Mouse (Mus musculus) embryonic fibroblast, embryonic 13.5 days (primary cell): ENCODE data around the gene Pgbd1. TPM values are rescaled to one million over a fixed set of nuclear protein-coding genes. Genes with fewer than 3 reads are reported as not detected.

Experiments
- H3K27ac ChIP-seq: 2 replicates; pipeline ENCODE4 v1.5.1; 2012; ENCODE audit warnings: low read length, control low read depth, inconsistent platforms; ENCODE audit not compliant: insufficient read depth
- H3K4me1 ChIP-seq: 2 replicates; pipeline ENCODE4 v1.6.1; 2011; ENCODE audit warnings: low read length; ENCODE audit not compliant: control insufficient read depth, insufficient read depth
- H3K4me3 ChIP-seq: 2 replicates; pipeline ENCODE4 v1.5.1; 2011; ENCODE audit warnings: mild to moderate bottlenecking, control low read depth, low read length; ENCODE audit not compliant: insufficient read depth
- CTCF ChIP-seq: IDR thresholded peaks from 2 replicates; pipeline ENCODE4 v1.5.1; 2011; ENCODE audit warnings: mild to moderate bottlenecking, control low read depth, low read length, moderate library complexity, borderline replicate concordance; ENCODE audit not compliant: insufficient read depth
- POLR2A ChIP-seq: IDR thresholded peaks from 2 replicates; pipeline ENCODE4 v1.6.1; 2011; ENCODE audit warnings: low read depth, mild to moderate bottlenecking, control low read depth, low read length, moderate library complexity
- polyA plus RNA-seq: library from polyadenylated mRNA; stranded (reverse); fragments of >200 nt; gene quantifications from 2 replicates; pipeline ENCODE4 v1.2.4, GENCODE M21; 2011; ENCODE audit warnings: low read depth; ENCODE audit not compliant: missing spikeins, insufficient read length

Gene Pgbd1
- polyA plus RNA-seq, 1 experiment: 0.77 TPM

GRCm38 (mm10) chr13:21454133-21454532 is 13.3 kb upstream of the Pgbd1 start:
- H3K27ac ChIP-seq: no peak overlapping the region
- H3K4me1 ChIP-seq: no peaks in the 10 kb centered on the region
- H3K4me3 ChIP-seq: no peak overlapping the region

DNA sequence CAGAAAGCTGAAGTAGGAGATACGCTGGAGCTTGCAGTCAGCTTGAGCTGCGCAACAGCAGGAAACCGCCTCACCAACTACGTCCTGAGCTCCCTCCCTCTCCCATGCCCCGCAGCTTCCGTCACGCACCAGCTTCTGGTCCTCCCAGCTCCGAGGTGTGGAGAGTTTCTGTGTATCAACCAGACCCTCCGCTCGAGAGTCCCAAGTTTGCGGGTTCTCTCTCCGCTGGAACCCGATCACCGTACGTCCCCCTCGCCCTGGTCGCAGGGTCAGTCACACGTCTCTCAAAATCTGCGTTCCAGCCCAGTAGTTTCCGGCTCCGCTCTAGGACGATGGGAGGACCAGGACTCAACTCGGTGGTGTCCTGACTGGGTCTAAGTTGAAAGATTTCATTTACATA is 12.6 kb upstream of the Pgbd1 start, which contains the start of gene Zscan26:
TSS of gene Zscan26 (minus strand) at position 282 of the 400 bp plus-strand sequence.
- Histone ChIP-seq H3K4me3 (peak within 1 kb of the TSS; percentile 79), H3K4me1 (no peaks in the 10 kb centered on the region), H3K27ac (peak within 1 kb of the TSS; percentile 48)
- TF ChIP-seq POLR2A (peak; percentile 85), CTCF (no peak)

More at GRCm38 (mm10) chr13:21454133-21454532, 13.3 kb upstream of the Pgbd1 start:
- TF ChIP-seq POLR2A (no peak), CTCF (no peak)

DNA sequence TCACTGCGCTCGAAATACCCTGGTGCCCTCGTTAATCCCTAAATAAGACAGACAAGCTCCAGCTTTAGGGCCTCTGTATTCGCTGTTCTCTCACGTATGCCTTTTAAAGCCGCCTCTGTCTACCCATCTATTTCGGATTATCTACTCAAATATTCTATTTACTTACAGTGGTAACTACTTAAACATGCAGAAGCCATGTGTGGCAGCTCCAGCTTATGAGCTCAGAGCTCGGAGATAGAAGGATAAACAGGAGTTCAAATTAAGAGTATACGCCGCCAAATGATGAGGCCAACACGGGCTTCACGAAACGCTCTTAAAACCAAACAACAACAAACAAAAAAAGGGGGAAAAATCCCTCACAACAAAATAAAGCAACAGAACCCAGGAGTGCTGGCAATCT is 12.2 kb upstream of the Pgbd1 start:
- no peak for TF ChIP-seq CTCF
- TF ChIP-seq POLR2A: no peak
- peak overlapping the region; percentile 48; the same call in 1 of the 2 replicates for H3K27ac ChIP-seq
- H3K4me3 ChIP-seq: peak overlapping the region; percentile 79

GRCm38 (mm10) chr13:21447856-21448614 is 7.2 kb upstream of the Pgbd1 start:
- Histone ChIP-seq H3K4me1 (no peaks in the 10 kb centered on the region), H3K4me3 (no peak overlapping the region), H3K27ac (no peak overlapping the region)
- TF ChIP-seq CTCF: no peak
- TF ChIP-seq POLR2A: no peak

More for the DNA sequence above, 12.2 kb upstream of the Pgbd1 start:
- H3K4me1 ChIP-seq: no peaks in the 10 kb centered on the region

GRCm38 (mm10) chr13:21446796-21447195 is 5.9 kb upstream of the Pgbd1 start:
- Histone ChIP-seq H3K4me3 (no peak overlapping the region), H3K27ac (no peak overlapping the region)
- TF ChIP-seq POLR2A (no peak), CTCF (no peak)

GRCm38 (mm10) chr13:21441207-21441572 is 332 bp upstream of the Pgbd1 start:
- H3K4me3 ChIP-seq: peak overlapping the region; percentile 48
- TF ChIP-seq CTCF (no peak), POLR2A (no peak)
- no peak overlapping the region for H3K27ac ChIP-seq
- no peaks in the 10 kb centered on the region for H3K4me1 ChIP-seq

More at GRCm38 (mm10) chr13:21446796-21447195, 5.9 kb upstream of the Pgbd1 start:
- H3K4me1 ChIP-seq: no peaks in the 10 kb centered on the region

DNA sequence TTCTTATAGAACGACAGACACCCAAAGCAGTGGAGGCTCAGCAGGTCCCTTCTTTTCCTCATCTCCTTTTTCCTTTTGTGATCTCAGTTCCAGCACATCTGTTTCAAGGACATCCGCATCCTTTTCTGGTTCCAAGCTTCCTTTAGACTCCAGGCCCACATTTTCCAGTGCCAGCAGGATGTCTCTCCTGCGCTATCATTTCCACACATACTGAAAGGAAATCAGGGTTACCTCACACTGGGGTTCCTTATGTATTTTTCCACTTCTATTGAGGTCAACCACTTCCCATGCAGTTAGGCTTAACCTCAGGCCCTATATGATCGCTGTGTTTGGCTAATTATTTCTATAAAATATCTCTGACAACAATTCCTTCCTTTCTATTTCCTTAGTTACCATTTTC is 5.4 kb downstream of the Pgbd1 start:
- Histone ChIP-seq H3K27ac (no peak overlapping the region), H3K4me1 (no peaks in the 10 kb centered on the region), H3K4me3 (no peak overlapping the region)
- no peak for TF ChIP-seq CTCF
- no peak for TF ChIP-seq POLR2A

DNA sequence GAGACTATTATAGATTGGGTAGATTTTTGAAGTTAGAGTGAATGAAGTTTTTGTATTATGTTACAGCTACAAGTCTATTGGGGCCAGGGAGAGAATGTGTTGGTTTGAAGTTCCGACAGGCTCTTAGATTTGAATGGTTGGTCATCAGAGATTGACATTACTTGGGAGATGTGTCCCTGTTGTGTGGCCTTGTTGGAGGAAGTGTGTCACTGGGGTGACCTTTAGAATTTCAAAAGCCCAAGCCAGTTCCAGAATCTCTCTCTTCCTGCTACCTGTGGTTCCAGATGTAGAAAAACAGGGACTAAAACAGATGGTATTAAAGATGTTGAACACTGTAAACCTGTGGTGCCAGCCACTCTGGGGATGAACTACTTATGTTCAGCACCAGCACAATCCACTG is 13.2 kb downstream of the Pgbd1 start:
- TF ChIP-seq CTCF (no peak), POLR2A (no peak)
- Histone ChIP-seq H3K4me1 (no peaks in the 10 kb centered on the region), H3K4me3 (no peak overlapping the region), H3K27ac (no peak overlapping the region)

DNA sequence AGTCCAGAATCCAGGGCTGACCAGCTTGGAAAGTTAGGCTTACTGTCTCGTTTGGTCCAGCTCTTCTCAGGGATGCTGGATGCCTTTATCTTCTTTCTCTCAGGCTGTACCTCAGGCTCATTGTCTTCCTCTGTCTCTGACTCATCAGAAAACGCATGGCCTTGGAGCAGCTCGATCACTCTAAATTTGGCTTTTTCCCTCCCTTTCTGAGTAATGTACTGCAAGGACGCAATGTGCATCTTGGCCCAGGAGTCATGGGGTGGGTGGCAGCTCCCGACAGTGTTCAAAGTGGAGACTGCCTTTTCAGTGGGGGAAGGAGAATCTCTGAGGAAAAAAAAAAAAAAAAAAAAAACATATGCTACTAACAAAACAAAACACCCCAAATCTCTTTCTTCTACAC is 17.6 kb downstream of the Pgbd1 start:
- TF ChIP-seq POLR2A (no peak), CTCF (no peak)
- no peaks in the 10 kb centered on the region for H3K4me1 ChIP-seq
- no peak overlapping the region for H3K4me3 ChIP-seq
- H3K27ac ChIP-seq: no peak overlapping the region

DNA sequence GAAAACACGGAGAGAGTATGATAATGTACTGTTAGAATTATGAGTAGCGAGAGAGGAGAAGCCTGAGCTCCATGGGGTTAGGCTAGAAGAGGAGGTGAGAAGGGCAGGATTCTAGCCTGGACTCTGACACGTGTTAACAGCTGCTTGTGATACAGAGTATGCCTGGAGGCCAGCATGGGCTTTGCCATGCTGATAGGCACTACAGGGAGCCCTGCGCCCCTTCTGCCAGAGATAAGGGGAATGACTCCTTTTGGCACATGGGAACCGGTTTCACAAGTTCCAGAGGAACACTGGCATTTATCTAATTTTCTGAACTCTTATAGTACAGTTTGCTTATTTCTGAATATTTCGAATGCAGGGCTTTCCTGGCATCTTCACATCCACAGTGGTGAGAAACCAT is 22.0 kb downstream of the Pgbd1 start:
- H3K4me1 ChIP-seq: peaks cover 5% of the 10 kb centered on the region
- no peak overlapping the region for H3K4me3 ChIP-seq
- no peak for TF ChIP-seq CTCF
- TF ChIP-seq POLR2A: no peak
- H3K27ac ChIP-seq: no peak overlapping the region
